Mouse (Mus musculus) testis, adult 2 months (tissue): ENCODE results near the gene Zdhhc21.

Source experiments
- CTCF ChIP-seq: fragments of 200-500 bp; IDR thresholded peaks from 2 replicates; pipeline ENCODE4 v1.5.1; 2012; ENCODE audit warnings: low read depth, mild to moderate bottlenecking, inconsistent platforms, low read length, moderate library complexity; ENCODE audit not compliant: control insufficient read depth, insufficient read depth, insufficient replicate concordance
- POLR2A ChIP-seq: fragments of 200-500 bp; IDR thresholded peaks from 2 replicates; pipeline ENCODE4 v1.6.1; 2012; ENCODE audit warnings: low read depth, mild to moderate bottlenecking, inconsistent platforms, low read length, moderate library complexity; ENCODE audit not compliant: control insufficient read depth

- TF ChIP-seq CTCF, result no peak
- TF ChIP-seq POLR2A, result no peak
These were observed 28.6 kb downstream of the Zdhhc21 start for GRCm38 (mm10) chr4:82831155-82831554.
